Mouse (Mus musculus) small intestine, adult 10 weeks (tissue): ENCODE results near the gene 6430628N08Rik. TPM values are rescaled to one million over a fixed set of nuclear protein-coding genes. Genes with fewer than 3 reads are reported as not detected.

ENCODE experiments used
- polyA plus RNA-seq: library from polyadenylated mRNA; stranded (reverse); fragments of 350-450 nt; fragmentation: Illumina TruSeq; extraction: RNeasy Lipid Tissue Mini Kit (QIAGEN cat#74804); gene quantifications from one replicate; pipeline ENCODE4 v1.2.3, GENCODE M21; 2014; ENCODE audit warnings: low replicate concordance

Gene 6430628N08Rik
- polyA plus RNA-seq: not detected

GRCm38 (mm10) chr4:115890553-115890952, at the start of gene 6430628N08Rik:
Gene 6430628N08Rik (plus strand): TSS chr4:115890665.

GRCm38 (mm10) chr4:115884022-115884421, 6.4 kb upstream of the 6430628N08Rik start, which contains the start of gene Kncn:
Gene Kncn (plus strand): TSS chr4:115884400.

GRCm38 (mm10) chr4:115939295-115940102, 49.0 kb downstream of the 6430628N08Rik start, which contains the start of gene Dmbx1:
Gene Dmbx1 (minus strand): TSS chr4:115939926.

Other genes with a start within 250 kb of the 6430628N08Rik start
- 99.5 TPM for gene Cyp4b1, start 242.9 kb upstream of the 6430628N08Rik start, polyA plus RNA-seq
- gene Efcab14, start 152.9 kb upstream of the 6430628N08Rik start, polyA plus RNA-seq: 103 TPM
- not detected for gene Tex38, start 109.6 kb upstream of the 6430628N08Rik start, polyA plus RNA-seq
- gene Atpaf1, start 105.9 kb upstream of the 6430628N08Rik start, polyA plus RNA-seq: 166 TPM
- 25.4 TPM for gene Mob3c, start 62.6 kb upstream of the 6430628N08Rik start, polyA plus RNA-seq
- gene Mknk1, start 51.5 kb upstream of the 6430628N08Rik start, polyA plus RNA-seq: 10.1 TPM
- not detected for gene Kncn, start 6.3 kb upstream of the 6430628N08Rik start, polyA plus RNA-seq
- gene Dmbx1, start 49.3 kb downstream of the 6430628N08Rik start, polyA plus RNA-seq: not detected
- 27.4 TPM for gene Faah, start 127.3 kb downstream of the 6430628N08Rik start, polyA plus RNA-seq
- gene Nsun4, start 163.2 kb downstream of the 6430628N08Rik start, polyA plus RNA-seq: 10.1 TPM
- 172 TPM for gene Uqcrh, start 184.4 kb downstream of the 6430628N08Rik start, polyA plus RNA-seq
- 2.3 TPM for gene Lrrc41, start 184.6 kb downstream of the 6430628N08Rik start, polyA plus RNA-seq
- 3.6 TPM for gene Rad54l, start 233.0 kb downstream of the 6430628N08Rik start, polyA plus RNA-seq
- gene Pomgnt1, start 233.2 kb downstream of the 6430628N08Rik start, polyA plus RNA-seq: 3.3 TPM